Mouse (Mus musculus): ENCODE results near the gene Gfy. TPM values are rescaled to one million over a fixed set of nuclear protein-coding genes. Genes with fewer than 3 reads are reported as not detected.

Gfy gene
- total and polyA plus RNA-seq, 2 experiments from 2014 or later = not detected

DNA sequence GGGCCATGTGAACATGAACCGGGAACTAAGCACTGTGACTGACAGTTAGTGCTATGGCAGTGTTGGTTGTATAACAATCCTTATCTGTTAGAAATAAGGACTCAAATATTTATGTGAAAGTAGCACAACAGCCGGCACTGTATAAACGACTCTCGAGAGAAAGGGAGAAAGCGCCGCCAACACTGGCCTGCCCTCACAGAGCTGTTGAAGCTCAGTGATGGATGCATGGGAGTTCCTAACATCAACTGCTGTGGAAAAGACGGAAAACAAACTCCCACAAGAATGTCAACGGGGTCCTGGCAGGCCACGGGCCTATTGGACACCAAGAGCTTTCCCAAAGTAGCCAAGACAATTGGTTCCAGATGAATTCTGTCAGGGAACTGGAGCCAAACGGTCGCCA, 28.1 kb downstream of the Gfy start:
- H3K4me2 ChIP-seq (ENCODE audit: low read depth) = no peak overlapping the region
- no peak for TF ChIP-seq CTCF (IDR thresholded peaks at IDR 0.05; ENCODE audit: low read depth)
- no peak for ATAC-seq
- no peak for DNase-seq
- H3K9me3 ChIP-seq (ENCODE audit: low read length) = no peaks in the 10 kb centered on the region
- H3K9ac ChIP-seq = no peak overlapping the region
- peak overlapping the region; percentile 1; the same call in 1 of the 2 replicates for H3K27ac ChIP-seq (ENCODE audit: low read depth, low read length)
- H3K36me3 ChIP-seq (ENCODE audit: insufficient read depth) = no peaks in the 10 kb centered on the region
- peaks cover 13% of the 10 kb centered on the region; the same call in 1 of the 2 replicates for H3K4me1 ChIP-seq (ENCODE audit: insufficient read depth)
- H3K4me3 ChIP-seq (ENCODE audit: low read depth, low read length) = no peak overlapping the region
- 28% methylated on average over 11 of the region's 11 CpGs for WGBS
- no peaks in the 10 kb centered on the region for H3K27me3 ChIP-seq (ENCODE audit: insufficient read depth, low read length)

- H3K27ac ChIP-seq (ENCODE audit: low read depth, low read length) = no peak overlapping the region
- ATAC-seq = no peak
- TF ChIP-seq CTCF (IDR thresholded peaks at IDR 0.05; ENCODE audit: low read depth) = no peak
Measured at GRCm38 (mm10) chr7:45150321-45150720, 29.0 kb downstream of the Gfy start.

GRCm38 (mm10) chr7:45149545-45149944, 29.8 kb downstream of the Gfy start:
- H3K9me3 ChIP-seq (ENCODE audit: low read length) = no peaks in the 10 kb centered on the region
- H3K4me1 ChIP-seq (ENCODE audit: insufficient read depth) = peaks cover 5% of the 10 kb centered on the region; the same call in 1 of the 2 replicates
- H3K4me2 ChIP-seq (ENCODE audit: low read depth) = no peak overlapping the region
- no peak overlapping the region for H3K9ac ChIP-seq
- ATAC-seq = no peak
- DNase-seq = no peak
- WGBS = 31% methylated on average over 6 of the region's 6 CpGs
- no peak for TF ChIP-seq CTCF (IDR thresholded peaks at IDR 0.05; ENCODE audit: low read depth)
- no peak overlapping the region for H3K4me3 ChIP-seq (ENCODE audit: low read depth, low read length)
- H3K27me3 ChIP-seq (ENCODE audit: insufficient read depth, low read length) = no peaks in the 10 kb centered on the region
- no peak overlapping the region for H3K27ac ChIP-seq (ENCODE audit: low read depth, low read length)
- H3K36me3 ChIP-seq (ENCODE audit: insufficient read depth) = no peaks in the 10 kb centered on the region

More at GRCm38 (mm10) chr7:45150321-45150720, 29.0 kb downstream of the Gfy start:
- Histone ChIP-seq H3K9me3 (ENCODE audit: low read length) (no peaks in the 10 kb centered on the region), H3K9ac (no peak overlapping the region), H3K27me3 (ENCODE audit: insufficient read depth, low read length) (no peaks in the 10 kb centered on the region), H3K4me3 (ENCODE audit: low read depth, low read length) (no peak overlapping the region), H3K4me2 (ENCODE audit: low read depth) (no peak overlapping the region), H3K4me1 (ENCODE audit: insufficient read depth) (peaks cover 11% of the 10 kb centered on the region; the same call in 1 of the 2 replicates), H3K36me3 (ENCODE audit: insufficient read depth) (no peaks in the 10 kb centered on the region)
- DNase-seq = no peak
- 72% methylated on average over 4 of the region's 4 CpGs for WGBS

DNA sequence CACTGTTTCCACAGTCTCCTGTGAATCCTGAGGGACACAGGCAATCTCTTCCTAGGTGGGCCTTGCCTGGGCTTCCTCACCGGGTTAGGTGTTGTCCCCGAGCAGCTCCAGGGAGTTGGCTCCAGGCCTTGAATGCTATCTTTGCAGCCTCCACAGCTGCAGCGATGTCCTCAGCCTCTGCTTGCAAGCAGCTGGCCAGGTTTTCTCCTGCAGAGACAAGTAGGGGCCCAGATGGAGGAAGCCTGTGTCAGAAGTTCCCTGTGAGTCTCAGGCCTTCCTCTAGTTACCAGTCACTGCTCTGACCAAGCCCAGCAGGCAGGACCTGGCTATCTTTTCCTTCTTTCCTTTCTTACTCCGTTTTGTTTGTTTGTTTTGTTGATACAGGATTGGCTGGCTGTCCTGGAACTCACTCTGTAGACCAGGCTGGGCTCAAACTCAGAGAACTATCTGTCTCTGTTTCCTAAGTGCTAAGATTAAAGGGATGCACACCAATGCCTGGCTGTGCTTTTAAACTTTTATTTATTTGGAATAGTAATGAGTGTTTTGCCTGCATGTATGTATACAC, 30.8 kb downstream of the Gfy start:
- H3K36me3 ChIP-seq (ENCODE audit: insufficient read depth) = 0 out of 2 replicates have a peak, but pooled peaks cover 4% of the 10 kb centered on the region
- H3K4me3 ChIP-seq (ENCODE audit: low read depth, low read length) = no peak overlapping the region
- no peak overlapping the region for H3K4me2 ChIP-seq (ENCODE audit: low read depth)
- no peak for TF ChIP-seq CTCF (IDR thresholded peaks at IDR 0.05; ENCODE audit: low read depth)
- no peak overlapping the region; the same call in 1 of the 2 replicates for H3K9ac ChIP-seq
- H3K4me1 ChIP-seq (ENCODE audit: insufficient read depth) = peaks cover 3% of the 10 kb centered on the region; the same call in 1 of the 2 replicates
- H3K9me3 ChIP-seq (ENCODE audit: low read length) = no peaks in the 10 kb centered on the region
- H3K27ac ChIP-seq (ENCODE audit: low read depth, low read length) = no peak overlapping the region
- WGBS = 67% methylated on average over 4 of the region's 4 CpGs
- no peak for DNase-seq
- H3K27me3 ChIP-seq (ENCODE audit: insufficient read depth, low read length) = no peaks in the 10 kb centered on the region
- no peak for ATAC-seq

GRCm38 (mm10) chr7:45147899-45148298, 31.5 kb downstream of the Gfy start:
- DNase-seq = no peak
- 0 out of 2 replicates have a peak, but pooled peaks cover 5% of the 10 kb centered on the region for H3K36me3 ChIP-seq (ENCODE audit: insufficient read depth)
- H3K4me2 ChIP-seq (ENCODE audit: low read depth) = no peak overlapping the region
- no peaks in the 10 kb centered on the region for H3K9me3 ChIP-seq (ENCODE audit: low read length)
- no peak overlapping the region for H3K9ac ChIP-seq
- H3K27me3 ChIP-seq (ENCODE audit: insufficient read depth, low read length) = no peaks in the 10 kb centered on the region
- no peak for TF ChIP-seq CTCF (IDR thresholded peaks at IDR 0.05; ENCODE audit: low read depth)
- no peak for ATAC-seq
- H3K27ac ChIP-seq (ENCODE audit: low read depth, low read length) = no peak overlapping the region
- no peaks in the 10 kb centered on the region for H3K4me1 ChIP-seq (ENCODE audit: insufficient read depth)
- no peak overlapping the region for H3K4me3 ChIP-seq (ENCODE audit: low read depth, low read length)
- WGBS = 95% methylated on average over 11 of the region's 11 CpGs

- Histone ChIP-seq H3K9me3 (ENCODE audit: low read length) (no peaks in the 10 kb centered on the region), H3K4me3 (ENCODE audit: low read depth, low read length) (no peak overlapping the region), H3K4me2 (ENCODE audit: low read depth) (no peak overlapping the region), H3K36me3 (ENCODE audit: insufficient read depth) (0 out of 2 replicates have a peak, but pooled peaks cover 5% of the 10 kb centered on the region), H3K27me3 (ENCODE audit: insufficient read depth, low read length) (no peaks in the 10 kb centered on the region), H3K9ac (no peak overlapping the region), H3K4me1 (ENCODE audit: insufficient read depth) (no peaks in the 10 kb centered on the region), H3K27ac (ENCODE audit: low read depth, low read length) (no peak overlapping the region)
- ATAC-seq = no peak
- DNase-seq = no peak
- WGBS = 94% methylated on average over 11 of the region's 11 CpGs
- TF ChIP-seq CTCF (IDR thresholded peaks at IDR 0.05; ENCODE audit: low read depth) = no peak
Measured at GRCm38 (mm10) chr7:45147267-45147666, 32.1 kb downstream of the Gfy start.

- no peak for DNase-seq
- Histone ChIP-seq H3K9ac (no peak overlapping the region), H3K4me2 (ENCODE audit: low read depth) (no peak overlapping the region), H3K4me1 (ENCODE audit: insufficient read depth) (no peaks in the 10 kb centered on the region), H3K9me3 (ENCODE audit: low read length) (no peaks in the 10 kb centered on the region), H3K36me3 (ENCODE audit: insufficient read depth) (0 out of 2 replicates have a peak, but pooled peaks cover 5% of the 10 kb centered on the region), H3K27me3 (ENCODE audit: insufficient read depth, low read length) (no peaks in the 10 kb centered on the region), H3K27ac (ENCODE audit: low read depth, low read length) (no peak overlapping the region), H3K4me3 (ENCODE audit: low read depth, low read length) (no peak overlapping the region)
- TF ChIP-seq CTCF (IDR thresholded peaks at IDR 0.05; ENCODE audit: low read depth) = no peak
- WGBS = 91% methylated on average over 8 of the region's 8 CpGs
- ATAC-seq = no peak
Measured at GRCm38 (mm10) chr7:45145460-45145859, 33.9 kb downstream of the Gfy start.

All from forebrain, postnatal 0 days (tissue).